Mouse (Mus musculus) left cerebral cortex, adult 11 months (tissue): ENCODE data around the gene Rassf3.

Source experiments
- DNase-seq: peaks from one replicate; pipeline ENCODE4 v3.0.0; 2022; ENCODE audit warnings: low spot score

Gene Rassf3

GRCm38 (mm10) chr10:121429981-121430682 is 46.0 kb downstream of the Rassf3 start:
- no peak for DNase-seq

GRCm38 (mm10) chr10:121429581-121429980 is 46.6 kb downstream of the Rassf3 start:
- DNase-seq, result no peak

- DNase-seq, result no peak
These were observed 47.1 kb downstream of the Rassf3 start for GRCm38 (mm10) chr10:121429089-121429488.

GRCm38 (mm10) chr10:121428011-121428711 is 48.0 kb downstream of the Rassf3 start:
- DNase-seq, result no peak

GRCm38 (mm10) chr10:121427136-121427535 is 49.0 kb downstream of the Rassf3 start:
- no peak for DNase-seq

- DNase-seq, result no peak
These were observed 49.6 kb downstream of the Rassf3 start for GRCm38 (mm10) chr10:121426458-121427070.

GRCm38 (mm10) chr10:121425506-121426025 is 50.6 kb downstream of the Rassf3 start:
- DNase-seq, result no peak

GRCm38 (mm10) chr10:121425079-121425478 is 51.1 kb downstream of the Rassf3 start:
- no peak for DNase-seq

- DNase-seq, result no peak
These were observed 51.7 kb downstream of the Rassf3 start for GRCm38 (mm10) chr10:121424455-121424854.

GRCm38 (mm10) chr10:121423541-121424349 is 52.4 kb downstream of the Rassf3 start:
- no peak for DNase-seq

- no peak for DNase-seq
These were observed 53.9 kb downstream of the Rassf3 start for GRCm38 (mm10) chr10:121422294-121422693.

GRCm38 (mm10) chr10:121421657-121422290 is 54.4 kb downstream of the Rassf3 start:
- no peak for DNase-seq

GRCm38 (mm10) chr10:121421023-121421422 is 55.1 kb downstream of the Rassf3 start:
- no peak for DNase-seq

GRCm38 (mm10) chr10:121419640-121420470 is 56.3 kb downstream of the Rassf3 start:
- DNase-seq, result no peak

- no peak for DNase-seq
These were observed 57.3 kb downstream of the Rassf3 start for GRCm38 (mm10) chr10:121418835-121419234.

GRCm38 (mm10) chr10:121414127-121414526 is 62.0 kb downstream of the Rassf3 start:
- no peak for DNase-seq

GRCm38 (mm10) chr10:121412824-121413223 is 63.3 kb downstream of the Rassf3 start:
- no peak for DNase-seq

GRCm38 (mm10) chr10:121411721-121412455 is 64.3 kb downstream of the Rassf3 start:
- no peak for DNase-seq

GRCm38 (mm10) chr10:121409717-121410116 is 66.4 kb downstream of the Rassf3 start:
- DNase-seq, result no peak

- no peak for DNase-seq
These were observed 72.2 kb downstream of the Rassf3 start for GRCm38 (mm10) chr10:121403946-121404345.
